Mouse (Mus musculus) stomach, embryonic 16.5 days (tissue): ENCODE measurements around the gene Ubxn6. TPM values are rescaled to one million over a fixed set of nuclear protein-coding genes. Genes with fewer than 3 reads are reported as not detected.
A peak's percentile ranks its signal among the peaks of the same experiment; 100 is the strongest.
"Not testable (repeated sequence)": the region's sequence is repeated elsewhere in the genome, so short reads cannot be mapped to it uniquely, and the experiment has no call there.

Experiments used
- ATAC-seq: fragments of 200-750 bp; cut with Nextera tagmentation; 2 replicates; pipeline ENCODE4 v1.8.0; 2017; ENCODE audit warnings: moderate number of reproducible peaks, moderate TSS enrichment; ENCODE audit not compliant: insufficient read depth, low FRiP score
- H3K27ac ChIP-seq: fragments of 300-500 bp; sonication (generic); 2 replicates; pipeline ENCODE4 v1.5.1; 2014; ENCODE audit warnings: low read length
- H3K27me3 ChIP-seq: fragments of 300-500 bp; sonication (generic); 2 replicates; pipeline ENCODE4 v1.6.1; 2014; ENCODE audit warnings: low read length, control low read depth, mixed read lengths; ENCODE audit not compliant: control insufficient read depth, insufficient read depth
- H3K36me3 ChIP-seq: fragments of 300-500 bp; sonication (generic); 2 replicates; pipeline ENCODE4 v1.6.1; 2014; ENCODE audit warnings: low read length; ENCODE audit not compliant: control insufficient read depth, insufficient read depth
- H3K4me1 ChIP-seq: fragments of 300-500 bp; sonication (generic); 2 replicates; pipeline ENCODE4 v1.6.1; 2014; ENCODE audit warnings: low read length, control low read depth, mixed read lengths; ENCODE audit not compliant: control insufficient read depth, insufficient read depth
- H3K4me2 ChIP-seq: fragments of 300-500 bp; sonication (generic); 2 replicates; pipeline ENCODE4 v1.6.1; 2014; ENCODE audit warnings: low read depth, low read length, mixed read lengths
- H3K4me3 ChIP-seq: fragments of 300-500 bp; sonication (generic); replicated peaks from 2 replicates; pipeline ENCODE4 v1.5.1; 2014; ENCODE audit warnings: mild to moderate bottlenecking, low read length
- H3K9ac ChIP-seq: fragments of 300-500 bp; sonication (generic); 2 replicates; pipeline ENCODE4 v1.6.1; 2014; ENCODE audit warnings: low read length
- H3K9me3 ChIP-seq: fragments of 300-500 bp; sonication (generic); replicated peaks from 2 replicates; pipeline ENCODE4 v1.6.1; 2016; ENCODE audit warnings: low read length, control low read depth; ENCODE audit not compliant: control insufficient read depth
- WGBS: fragments of 180-500 bp; shearing (Covaris S2); extraction: QIAGEN DNeasy Blood & Tissue Kit; methylation state at CpG from one replicate; pipeline ENCODE4 v1.1.7; 2014; 5-methylcytosine and 5-hydroxymethylcytosine counted together
- polyA plus RNA-seq: library from polyadenylated mRNA; unstranded; fragments of >200 nt; fragmentation: Nextera tagmentation; extraction: Ambion mirVana; gene quantifications from 2 replicates; pipeline ENCODE4 v1.2.1, GENCODE M21; 2015

Ubxn6 gene
- polyA plus RNA-seq, 1 experiment from 2014 or later, result 39.4 TPM

GRCm38 (mm10) chr17:56112743-56113142, 37.9 kb upstream of the Ubxn6 start:
- WGBS, result 78% methylated on average over 3 of the region's 3 CpGs

GRCm38 (mm10) chr17:56111864-56112263, 37.0 kb upstream of the Ubxn6 start:
- Histone ChIP-seq H3K27me3 (no peaks in the 10 kb centered on the region), H3K4me2 (no peak overlapping the region), H3K27ac (no peak overlapping the region), H3K4me3 (no peak overlapping the region), H3K36me3 (no peaks in the 10 kb centered on the region), H3K9ac (no peak overlapping the region), H3K4me1 (no peaks in the 10 kb centered on the region; the same call in 1 of the 2 replicates), H3K9me3 (no peaks in the 10 kb centered on the region)
- 0 out of 2 replicates have a peak, but pooled peaks have one; percentile 9 for ATAC-seq
- WGBS, result 44% methylated on average over 5 of the region's 5 CpGs

More at GRCm38 (mm10) chr17:56112743-56113142, 37.9 kb upstream of the Ubxn6 start:
- Histone ChIP-seq H3K4me3 (no peak overlapping the region), H3K4me1 (no peaks in the 10 kb centered on the region; the same call in 1 of the 2 replicates), H3K27ac (no peak overlapping the region), H3K9me3 (no peaks in the 10 kb centered on the region), H3K4me2 (no peak overlapping the region), H3K27me3 (no peaks in the 10 kb centered on the region), H3K9ac (no peak overlapping the region), H3K36me3 (no peaks in the 10 kb centered on the region)
- ATAC-seq, result no peak

DNA sequence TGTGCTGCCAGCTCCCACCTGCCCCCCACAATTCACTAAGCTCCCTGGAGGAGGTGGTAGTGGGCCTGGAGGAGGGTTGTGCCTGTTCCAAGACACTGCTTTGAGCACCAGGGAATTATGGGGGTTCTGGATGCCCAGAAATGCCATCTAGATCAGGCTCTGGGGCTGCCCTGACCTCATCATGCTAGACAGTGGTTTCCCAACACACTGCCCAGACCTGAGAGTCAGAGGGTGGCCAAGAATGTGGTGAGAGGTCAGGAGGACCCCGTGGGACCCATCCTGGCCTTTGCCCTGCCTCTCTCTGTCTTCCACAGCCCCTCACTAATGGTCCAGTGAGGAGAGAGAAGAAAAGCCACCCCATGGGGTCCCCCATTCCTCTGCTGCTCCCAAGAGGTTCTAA, 36.2 kb upstream of the Ubxn6 start:
- no peaks in the 10 kb centered on the region for H3K9me3 ChIP-seq
- no peak overlapping the region for H3K4me3 ChIP-seq
- no peak overlapping the region for H3K9ac ChIP-seq
- H3K27me3 ChIP-seq, result no peaks in the 10 kb centered on the region
- no peaks in the 10 kb centered on the region for H3K36me3 ChIP-seq
- no peak overlapping the region for H3K27ac ChIP-seq
- WGBS, result 52% methylated on average over 1 of the region's 1 CpGs
- H3K4me2 ChIP-seq, result no peak overlapping the region
- H3K4me1 ChIP-seq, result no peaks in the 10 kb centered on the region
- no peak for ATAC-seq

GRCm38 (mm10) chr17:56110571-56110970, 35.7 kb upstream of the Ubxn6 start:
- no peaks in the 10 kb centered on the region for H3K4me1 ChIP-seq
- WGBS, result 62% methylated on average over 4 of the region's 4 CpGs
- H3K9me3 ChIP-seq, result no peaks in the 10 kb centered on the region
- H3K4me2 ChIP-seq, result no peak overlapping the region
- H3K9ac ChIP-seq, result no peak overlapping the region
- no peak overlapping the region for H3K27ac ChIP-seq
- no peak overlapping the region for H3K4me3 ChIP-seq
- H3K27me3 ChIP-seq, result no peaks in the 10 kb centered on the region
- no peaks in the 10 kb centered on the region for H3K36me3 ChIP-seq
- ATAC-seq, result no peak

DNA sequence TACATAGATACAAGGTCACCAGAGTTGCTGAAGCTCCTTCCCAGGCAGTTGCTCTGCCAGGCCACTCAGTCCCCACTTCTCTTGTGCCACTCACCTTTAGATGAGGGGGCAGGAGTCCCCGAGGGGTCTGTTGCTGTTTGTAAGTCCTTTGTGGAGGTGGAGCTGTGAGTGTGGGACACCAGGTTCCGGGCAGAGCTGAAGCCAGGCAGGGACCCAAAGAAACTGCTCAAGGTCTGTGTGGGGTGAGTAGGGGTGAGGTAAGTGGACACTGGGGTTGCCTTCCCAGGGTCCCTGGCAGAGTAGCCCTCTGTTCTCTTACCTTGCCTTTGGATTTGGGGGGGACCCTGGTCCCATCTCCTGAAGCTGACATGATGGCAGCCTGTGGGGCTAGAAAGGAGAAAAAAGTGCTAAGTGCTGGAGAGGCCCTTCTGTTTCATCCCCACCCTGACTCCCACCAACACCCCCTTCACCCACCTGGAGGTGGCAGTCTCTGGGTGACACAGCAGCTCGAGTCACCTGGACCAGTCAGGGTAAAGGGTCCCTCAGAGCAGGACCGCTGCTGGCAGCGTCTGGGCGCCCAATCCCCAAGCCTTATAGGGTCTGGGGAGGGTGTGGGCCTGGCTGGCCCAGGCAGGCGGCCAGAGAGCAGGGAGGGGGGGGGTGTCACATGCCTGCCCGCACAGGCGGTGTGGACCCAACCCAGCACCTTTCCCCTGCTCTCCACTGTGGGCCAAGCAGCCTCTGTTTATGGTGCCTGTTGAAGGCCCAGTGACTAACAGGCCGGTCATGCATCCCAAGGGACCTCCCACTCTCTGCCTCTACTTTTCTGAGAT, 34.6 kb upstream of the Ubxn6 start, which contains the start of gene Plin4:
Plin4 (minus strand) TSS at position 585 of the 833 bp plus-strand sequence.
- Histone ChIP-seq H3K27ac (no peak within 1 kb of the TSS; the same call in 1 of the 2 replicates), H3K9me3 (no peaks in the 10 kb centered on the region), H3K27me3 (no peaks in the 10 kb centered on the region), H3K4me2 (no peak within 1 kb of the TSS), H3K9ac (peak within 1 kb of the TSS; percentile 26), H3K4me1 (no peaks in the 10 kb centered on the region), H3K36me3 (no peaks in the 10 kb centered on the region), H3K4me3 (no peak within 1 kb of the TSS)
- 56% methylated on average over 10 of the region's 10 CpGs for WGBS
- peak; percentile 52; the same call in 1 of the 2 replicates for ATAC-seq

DNA sequence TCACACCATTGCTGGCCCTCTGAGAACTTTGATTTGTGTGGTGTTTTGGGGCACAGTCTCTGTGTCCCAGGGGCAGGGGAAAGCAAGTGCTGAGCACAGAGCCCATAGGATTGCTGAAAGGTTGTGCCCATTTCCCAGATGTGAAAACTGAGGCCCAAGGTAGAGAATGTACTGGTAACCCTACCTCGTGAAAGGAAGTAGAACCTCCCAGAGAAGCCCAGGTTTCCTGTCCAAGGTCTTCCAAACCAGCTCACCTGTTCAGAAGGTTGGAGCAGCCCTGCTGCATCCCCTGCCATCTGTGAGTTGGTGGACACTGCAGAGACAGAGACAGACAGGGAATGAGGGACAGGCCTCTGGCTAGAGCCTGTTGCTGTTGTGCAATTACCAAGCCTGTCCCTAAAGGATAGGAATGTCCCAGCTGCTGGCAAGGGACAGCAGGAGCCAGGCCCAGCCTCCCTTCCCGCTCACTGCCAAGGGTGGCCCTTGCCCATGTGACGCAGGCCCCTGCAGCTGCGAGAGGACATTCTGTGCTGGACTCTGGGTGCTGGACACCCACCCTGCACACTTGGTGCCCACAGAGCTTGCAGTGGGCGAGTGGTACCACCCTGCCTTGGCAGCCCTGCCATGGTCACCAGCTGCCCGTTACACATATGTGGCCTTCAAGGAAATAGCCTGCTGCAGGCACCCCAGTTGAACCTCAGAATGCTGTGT, 33.7 kb upstream of the Ubxn6 start:
- H3K27ac ChIP-seq, result no peak overlapping the region
- H3K27me3 ChIP-seq, result no peaks in the 10 kb centered on the region
- no peaks in the 10 kb centered on the region for H3K9me3 ChIP-seq
- H3K4me3 ChIP-seq, result no peak overlapping the region
- ATAC-seq, result no peak
- H3K9ac ChIP-seq, result peak overlapping the region; percentile 26; the same call in 1 of the 2 replicates
- H3K4me1 ChIP-seq, result no peaks in the 10 kb centered on the region
- H3K4me2 ChIP-seq, result no peak overlapping the region
- WGBS, result 75% methylated on average over 6 of the region's 6 CpGs
- H3K36me3 ChIP-seq, result no peaks in the 10 kb centered on the region

GRCm38 (mm10) chr17:56107736-56108135, 32.9 kb upstream of the Ubxn6 start:
- Histone ChIP-seq H3K4me2 (no peak overlapping the region), H3K9me3 (no peaks in the 10 kb centered on the region), H3K27me3 (no peaks in the 10 kb centered on the region), H3K4me1 (no peaks in the 10 kb centered on the region), H3K27ac (no peak overlapping the region), H3K36me3 (no peaks in the 10 kb centered on the region), H3K4me3 (no peak overlapping the region), H3K9ac (no peak overlapping the region)
- ATAC-seq, result no peak
- WGBS, result 69% methylated on average over 2 of the region's 2 CpGs

DNA sequence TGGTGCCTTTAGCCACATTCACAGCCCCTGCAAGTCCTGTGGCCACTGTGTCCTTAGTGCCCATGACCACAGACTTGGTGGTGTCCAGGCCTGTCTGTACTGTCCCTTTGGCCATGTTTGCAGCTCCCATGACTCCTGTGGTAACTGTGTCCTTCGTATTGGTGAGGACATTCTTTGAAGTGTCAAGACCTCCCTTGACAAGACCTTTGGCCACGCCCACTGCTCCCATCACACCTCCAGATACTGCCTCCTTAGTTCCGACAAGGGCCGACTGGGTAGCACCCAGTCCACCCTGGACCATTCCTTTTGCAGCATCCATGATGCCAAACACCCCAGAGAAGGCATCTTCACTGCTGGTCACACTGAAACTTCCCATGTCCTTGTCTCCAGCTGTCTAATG, 32.2 kb upstream of the Ubxn6 start:
- no peak for ATAC-seq
- no peaks in the 10 kb centered on the region for H3K27me3 ChIP-seq
- H3K4me2 ChIP-seq, result no peak overlapping the region
- H3K4me3 ChIP-seq, result no peak overlapping the region
- no peak overlapping the region for H3K9ac ChIP-seq
- H3K36me3 ChIP-seq, result no peaks in the 10 kb centered on the region
- no peaks in the 10 kb centered on the region for H3K4me1 ChIP-seq
- 74% methylated on average over 4 of the region's 4 CpGs for WGBS
- H3K9me3 ChIP-seq, result no peaks in the 10 kb centered on the region
- H3K27ac ChIP-seq, result no peak overlapping the region

DNA sequence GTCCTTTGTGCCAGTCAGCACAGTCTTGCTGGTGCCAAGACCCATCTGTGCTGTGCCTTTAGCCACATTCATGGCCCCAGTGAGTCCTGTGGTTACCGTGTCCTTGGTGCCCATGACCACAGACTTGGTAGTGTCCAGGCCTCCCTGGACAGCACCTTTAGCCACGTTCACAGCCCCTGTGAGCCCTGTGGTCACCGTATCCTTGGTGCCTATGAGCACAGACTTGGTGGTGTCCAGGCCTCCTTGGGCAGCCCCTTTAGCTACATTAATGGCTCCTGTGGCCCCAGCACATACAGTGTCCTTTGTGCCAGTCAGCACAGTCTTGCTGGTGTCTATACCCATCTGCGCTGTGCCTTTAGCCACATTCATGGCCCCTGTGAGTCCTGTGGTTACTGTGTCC, 31.6 kb upstream of the Ubxn6 start:
- H3K4me2 ChIP-seq, ATAC-seq, H3K4me1 ChIP-seq, H3K36me3 ChIP-seq, H3K4me3 ChIP-seq, H3K27ac ChIP-seq, H3K9me3 ChIP-seq, H3K9ac ChIP-seq, H3K27me3 ChIP-seq: not testable (repeated sequence)
- 96% methylated on average over 4 of the region's 4 CpGs for WGBS
